Mouse (Mus musculus): ENCODE measurements around the gene Hid1. TPM values are rescaled to one million over a fixed set of nuclear protein-coding genes. Genes with fewer than 3 reads are reported as not detected.

Gene Hid1
- polyA plus RNA-seq, 1 experiment from 2014 or later = 1.6 TPM

DNA sequence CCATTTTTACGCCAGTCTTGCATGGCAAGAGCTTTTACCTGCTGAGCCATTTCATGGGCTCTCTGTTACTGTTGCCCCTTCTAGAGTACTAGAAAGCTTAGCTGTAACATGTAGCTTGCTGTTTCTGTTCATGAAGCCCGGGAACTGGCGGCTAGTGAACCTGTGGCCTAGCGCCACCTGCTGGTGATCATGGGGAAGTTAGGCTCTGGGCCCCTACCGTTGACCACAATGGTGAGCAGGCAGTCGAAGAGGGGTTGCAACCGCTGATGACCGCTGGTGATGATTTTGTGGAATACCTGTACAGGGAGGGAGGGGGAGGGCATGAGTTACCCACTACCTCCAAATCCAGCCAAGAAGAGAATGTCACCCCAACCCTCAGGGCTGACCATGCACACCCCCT, 13.4 kb downstream of the Hid1 start:
- Histone ChIP-seq H3K9ac (ENCODE audit: low read length) (no peak overlapping the region), H3K4me2 (ENCODE audit: low read depth, severe bottlenecking) (no peak overlapping the region), H3K9me3 (ENCODE audit: control insufficient read depth, low read length) (no peaks in the 10 kb centered on the region), H3K36me3 (ENCODE audit: control insufficient read depth, insufficient read depth, low read length) (no peaks in the 10 kb centered on the region), H3K27ac (replicated peaks; ENCODE audit: low read depth, low read length) (no peak overlapping the region), H3K4me3 (ENCODE audit: low read depth, low read length) (no peak overlapping the region), H3K4me1 (ENCODE audit: control insufficient read depth, insufficient read depth, low read length) (0 out of 2 replicates have a peak, but pooled peaks cover 2% of the 10 kb centered on the region), H3K27me3 (ENCODE audit: control insufficient read depth, insufficient read depth, low read length) (no peaks in the 10 kb centered on the region)
- peak; percentile 92 for DNase-seq (ENCODE audit: low spot score)
- 8% methylated on average over 8 of the region's 8 CpGs for WGBS
- ATAC-seq (ENCODE audit: insufficient number of reproducible peaks, low FRiP score, low TSS enrichment, low read depth) = peak; percentile 26; the same call in 1 of the 2 replicates

DNA sequence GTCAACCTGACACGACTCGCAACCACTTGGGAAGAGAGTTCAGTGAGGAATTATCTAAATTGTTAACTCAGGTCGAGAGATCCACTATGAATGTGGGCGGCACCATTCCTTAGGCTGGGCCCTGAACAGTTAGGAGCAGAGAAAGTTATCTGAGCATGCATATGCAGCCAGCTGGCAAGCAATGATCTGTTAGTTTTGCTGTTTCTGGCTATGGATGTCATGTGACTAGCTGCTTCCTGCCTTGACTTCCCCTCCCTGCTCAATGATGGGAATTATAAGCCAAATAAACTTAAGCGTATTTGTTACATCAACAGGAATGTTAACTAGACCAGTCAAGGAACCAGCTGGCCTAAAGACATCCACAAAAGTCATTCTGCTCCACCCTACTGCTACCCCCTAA, 14.2 kb downstream of the Hid1 start:
- H3K27ac ChIP-seq (replicated peaks; ENCODE audit: low read depth, low read length) = no peak overlapping the region
- DNase-seq (ENCODE audit: low spot score) (no peak), ATAC-seq (ENCODE audit: insufficient number of reproducible peaks, low FRiP score, low TSS enrichment, low read depth) (no peak)
- no peaks in the 10 kb centered on the region for H3K36me3 ChIP-seq (ENCODE audit: control insufficient read depth, insufficient read depth, low read length)
- H3K27me3 ChIP-seq (ENCODE audit: control insufficient read depth, insufficient read depth, low read length) = no peaks in the 10 kb centered on the region
- H3K9me3 ChIP-seq (ENCODE audit: control insufficient read depth, low read length) = no peaks in the 10 kb centered on the region
- no peak overlapping the region for H3K4me3 ChIP-seq (ENCODE audit: low read depth, low read length)
- no peak overlapping the region for H3K4me2 ChIP-seq (ENCODE audit: low read depth, severe bottlenecking)
- H3K9ac ChIP-seq (ENCODE audit: low read length) = no peak overlapping the region
- 90% methylated on average over 5 of the region's 5 CpGs for WGBS
- H3K4me1 ChIP-seq (ENCODE audit: control insufficient read depth, insufficient read depth, low read length) = peaks cover 2% of the 10 kb centered on the region; the same call in 1 of the 2 replicates

DNA sequence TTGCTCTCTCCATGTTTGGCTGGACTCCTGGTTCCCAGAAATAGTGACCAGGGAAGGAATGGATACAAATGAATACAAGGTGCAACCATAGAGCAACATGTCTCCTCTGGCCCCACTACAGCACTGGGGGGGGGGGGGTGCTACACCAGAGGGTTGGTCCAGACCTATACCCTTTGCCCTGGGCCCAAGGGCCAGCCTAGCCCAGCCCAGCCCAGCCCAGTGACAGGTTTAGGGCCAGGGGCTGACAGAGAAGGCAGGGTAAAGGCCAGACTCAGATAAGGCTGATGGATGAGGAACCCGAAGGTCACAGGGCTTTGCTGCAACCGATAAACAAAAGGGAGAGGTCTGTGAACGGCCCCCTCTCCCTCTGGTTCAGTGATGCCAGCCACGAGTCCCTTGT, 17.6 kb downstream of the Hid1 start:
- no peaks in the 10 kb centered on the region for H3K9me3 ChIP-seq (ENCODE audit: control insufficient read depth, low read length)
- H3K4me3 ChIP-seq (ENCODE audit: low read depth, low read length) = no peak overlapping the region
- H3K36me3 ChIP-seq (ENCODE audit: control insufficient read depth, insufficient read depth, low read length) = no peaks in the 10 kb centered on the region
- WGBS = 21% methylated on average over 4 of the region's 4 CpGs
- no peak overlapping the region for H3K27ac ChIP-seq (replicated peaks; ENCODE audit: low read depth, low read length)
- H3K4me2 ChIP-seq (ENCODE audit: low read depth, severe bottlenecking) = no peak overlapping the region
- H3K9ac ChIP-seq (ENCODE audit: low read length) = no peak overlapping the region
- H3K4me1 ChIP-seq (ENCODE audit: control insufficient read depth, insufficient read depth, low read length) = peaks cover 26% of the 10 kb centered on the region
- no peak for ATAC-seq (ENCODE audit: insufficient number of reproducible peaks, low FRiP score, low TSS enrichment, low read depth)
- no peak for DNase-seq (ENCODE audit: low spot score)
- H3K27me3 ChIP-seq (ENCODE audit: control insufficient read depth, insufficient read depth, low read length) = no peaks in the 10 kb centered on the region

DNA sequence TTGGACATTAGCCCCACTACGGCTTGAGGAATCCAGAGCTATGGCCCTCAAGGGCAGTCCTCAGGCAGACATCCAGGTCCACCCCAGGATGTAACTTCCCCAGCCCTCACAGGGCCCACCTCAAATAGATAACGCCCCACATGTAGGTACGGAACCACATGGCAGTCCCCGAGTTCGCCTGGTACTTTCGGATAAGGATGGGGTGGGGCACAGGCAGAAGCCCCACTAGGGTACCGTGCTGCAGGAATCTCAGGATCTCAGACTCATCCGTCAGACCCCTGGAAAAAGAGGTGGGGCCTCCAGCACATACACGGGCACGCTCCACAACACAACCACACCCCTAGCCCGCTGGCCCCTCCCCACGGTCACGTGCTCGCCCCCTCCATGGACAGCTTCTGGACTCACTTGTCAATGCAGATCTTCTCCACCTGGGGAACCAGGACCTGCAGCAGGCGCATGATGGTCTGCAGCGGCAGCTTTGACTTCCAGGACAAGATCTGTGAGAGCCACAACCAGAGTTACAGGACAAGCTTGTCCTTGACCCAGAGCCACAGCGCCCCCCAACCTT, 18.8 kb downstream of the Hid1 start:
- H3K4me2 ChIP-seq (ENCODE audit: low read depth, severe bottlenecking) = no peak overlapping the region
- H3K9ac ChIP-seq (ENCODE audit: low read length) = no peak overlapping the region
- no peak overlapping the region for H3K27ac ChIP-seq (replicated peaks; ENCODE audit: low read depth, low read length)
- H3K4me1 ChIP-seq (ENCODE audit: control insufficient read depth, insufficient read depth, low read length) = peaks cover 30% of the 10 kb centered on the region
- ATAC-seq (ENCODE audit: insufficient number of reproducible peaks, low FRiP score, low TSS enrichment, low read depth) (no peak), DNase-seq (ENCODE audit: low spot score) (no peak)
- no peak overlapping the region for H3K4me3 ChIP-seq (ENCODE audit: low read depth, low read length)
- H3K36me3 ChIP-seq (ENCODE audit: control insufficient read depth, insufficient read depth, low read length) = no peaks in the 10 kb centered on the region
- H3K9me3 ChIP-seq (ENCODE audit: control insufficient read depth, low read length) = no peaks in the 10 kb centered on the region
- 44% methylated on average over 17 of the region's 17 CpGs for WGBS
- H3K27me3 ChIP-seq (ENCODE audit: control insufficient read depth, insufficient read depth, low read length) = no peaks in the 10 kb centered on the region

DNA sequence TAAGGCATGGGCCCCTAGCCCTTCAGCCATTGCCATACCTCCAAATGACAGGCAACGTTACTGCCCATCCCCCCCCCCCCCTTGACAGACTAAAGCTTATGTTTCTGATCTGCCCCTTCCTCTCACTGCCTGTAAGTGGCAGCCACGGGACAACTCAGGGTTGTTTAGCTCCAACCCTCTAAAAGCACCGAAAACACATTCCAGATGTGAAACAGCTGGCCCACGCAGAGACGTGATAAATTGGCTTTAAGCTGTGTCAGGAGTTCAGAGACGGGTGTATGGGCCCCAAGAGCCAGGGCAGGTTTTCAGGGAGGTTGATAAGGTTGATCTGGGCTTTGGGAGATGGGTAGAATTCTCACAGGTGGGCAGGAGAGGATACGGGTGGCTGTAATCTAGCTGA, 22.0 kb downstream of the Hid1 start:
- H3K4me2 ChIP-seq (ENCODE audit: low read depth, severe bottlenecking) = no peak overlapping the region
- H3K27ac ChIP-seq (replicated peaks; ENCODE audit: low read depth, low read length) = 0 out of 2 replicates have a peak overlapping the region, but pooled peaks have one; percentile 6
- H3K9ac ChIP-seq (ENCODE audit: low read length) = no peak overlapping the region
- 6% methylated on average over 7 of the region's 7 CpGs for WGBS
- peaks cover 30% of the 10 kb centered on the region for H3K4me1 ChIP-seq (ENCODE audit: control insufficient read depth, insufficient read depth, low read length)
- no peaks in the 10 kb centered on the region for H3K9me3 ChIP-seq (ENCODE audit: control insufficient read depth, low read length)
- no peak overlapping the region for H3K4me3 ChIP-seq (ENCODE audit: low read depth, low read length)
- peak; percentile 80 for DNase-seq (ENCODE audit: low spot score)
- no peak for ATAC-seq (ENCODE audit: insufficient number of reproducible peaks, low FRiP score, low TSS enrichment, low read depth)
- no peaks in the 10 kb centered on the region for H3K27me3 ChIP-seq (ENCODE audit: control insufficient read depth, insufficient read depth, low read length)
- H3K36me3 ChIP-seq (ENCODE audit: control insufficient read depth, insufficient read depth, low read length) = no peaks in the 10 kb centered on the region

DNA sequence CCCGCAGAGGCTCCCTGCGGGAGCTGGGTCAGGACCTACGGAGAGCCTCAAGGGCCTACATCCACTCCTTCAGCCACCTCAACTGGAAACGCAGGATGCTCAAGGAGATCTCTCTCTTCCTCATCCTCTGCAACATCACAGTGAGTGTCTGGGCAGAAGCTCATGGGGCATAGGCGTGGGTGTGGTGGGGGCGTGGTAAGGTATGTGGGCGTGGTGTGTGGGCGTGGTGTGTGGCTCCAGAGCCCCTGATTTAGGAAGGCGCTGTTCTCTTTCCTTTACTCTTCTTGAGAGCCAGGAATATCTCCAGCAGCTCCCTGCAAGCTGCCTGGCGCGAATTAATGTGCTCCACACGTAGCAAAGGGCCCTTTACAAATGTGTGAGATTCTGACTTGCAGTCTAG, 22.6 kb downstream of the Hid1 start:
- Histone ChIP-seq H3K27me3 (ENCODE audit: control insufficient read depth, insufficient read depth, low read length) (no peaks in the 10 kb centered on the region), H3K4me1 (ENCODE audit: control insufficient read depth, insufficient read depth, low read length) (peaks cover 30% of the 10 kb centered on the region), H3K27ac (replicated peaks; ENCODE audit: low read depth, low read length) (0 out of 2 replicates have a peak overlapping the region, but pooled peaks have one; percentile 6), H3K4me2 (ENCODE audit: low read depth, severe bottlenecking) (no peak overlapping the region), H3K4me3 (ENCODE audit: low read depth, low read length) (no peak overlapping the region), H3K36me3 (ENCODE audit: control insufficient read depth, insufficient read depth, low read length) (no peaks in the 10 kb centered on the region), H3K9me3 (ENCODE audit: control insufficient read depth, low read length) (no peaks in the 10 kb centered on the region), H3K9ac (ENCODE audit: low read length) (no peak overlapping the region)
- WGBS = 9% methylated on average over 12 of the region's 12 CpGs
- DNase-seq (ENCODE audit: low spot score) = no peak
- no peak for ATAC-seq (ENCODE audit: insufficient number of reproducible peaks, low FRiP score, low TSS enrichment, low read depth)

DNA sequence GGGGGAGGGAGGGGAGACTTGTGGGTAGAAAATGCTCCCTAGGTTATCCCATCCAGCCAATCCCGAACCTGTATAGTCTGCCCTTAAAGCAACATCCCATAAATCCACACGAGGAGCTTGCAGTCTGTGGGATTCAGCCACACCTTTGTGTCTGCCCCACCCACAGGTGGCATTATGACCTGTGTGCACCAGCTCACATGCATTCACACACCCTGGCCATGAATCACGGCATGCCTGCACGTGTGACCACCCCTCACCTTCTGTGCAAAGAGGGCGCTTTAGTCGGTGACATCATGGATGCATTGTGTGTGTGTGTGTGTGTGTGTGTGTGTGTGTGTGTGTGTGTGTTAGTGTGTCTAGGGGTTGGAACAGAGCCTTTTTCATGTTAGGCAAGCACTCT, 25.7 kb downstream of the Hid1 start:
- H3K27ac ChIP-seq (replicated peaks; ENCODE audit: low read depth, low read length) = no peak overlapping the region
- no peak for ATAC-seq (ENCODE audit: insufficient number of reproducible peaks, low FRiP score, low TSS enrichment, low read depth)
- peaks cover 5% of the 10 kb centered on the region; the same call in 1 of the 2 replicates for H3K27me3 ChIP-seq (ENCODE audit: control insufficient read depth, insufficient read depth, low read length)

DNA sequence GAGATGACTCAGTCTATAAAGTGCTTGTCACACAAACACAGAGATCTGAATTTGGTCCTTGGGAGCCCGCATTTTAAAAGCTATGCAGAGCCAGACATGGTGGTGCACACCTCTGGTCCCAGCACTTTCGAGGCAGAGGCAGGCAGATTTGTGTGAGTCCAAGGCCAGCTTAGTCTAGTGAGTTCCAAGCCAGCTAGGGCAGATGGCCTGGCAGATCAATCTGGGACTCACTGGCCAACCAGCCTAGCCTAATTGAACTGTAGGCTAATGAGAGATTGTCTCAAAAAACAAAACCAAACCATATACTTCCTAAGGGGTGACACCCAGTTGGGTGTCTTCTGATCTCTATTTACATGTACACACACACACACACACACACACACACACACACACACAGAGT, 26.3 kb downstream of the Hid1 start:
- no peaks in the 10 kb centered on the region for H3K36me3 ChIP-seq (ENCODE audit: control insufficient read depth, insufficient read depth, low read length)
- H3K9ac ChIP-seq (ENCODE audit: low read length) = no peak overlapping the region
- ATAC-seq (ENCODE audit: insufficient number of reproducible peaks, low FRiP score, low TSS enrichment, low read depth) (no peak), DNase-seq (ENCODE audit: low spot score) (no peak)
- no peak overlapping the region for H3K4me2 ChIP-seq (ENCODE audit: low read depth, severe bottlenecking)
- H3K4me3 ChIP-seq (ENCODE audit: low read depth, low read length) = no peak overlapping the region
- no peak overlapping the region for H3K27ac ChIP-seq (replicated peaks; ENCODE audit: low read depth, low read length)
- H3K4me1 ChIP-seq (ENCODE audit: control insufficient read depth, insufficient read depth, low read length) = peaks cover 17% of the 10 kb centered on the region
- H3K27me3 ChIP-seq (ENCODE audit: control insufficient read depth, insufficient read depth, low read length) = peaks cover 7% of the 10 kb centered on the region
- no peaks in the 10 kb centered on the region for H3K9me3 ChIP-seq (ENCODE audit: control insufficient read depth, low read length)
- 64% methylated on average over 2 of the region's 2 CpGs for WGBS

More for the DNA sequence above, 25.7 kb downstream of the Hid1 start:
- no peak for DNase-seq (ENCODE audit: low spot score)
- Histone ChIP-seq H3K4me2 (ENCODE audit: low read depth, severe bottlenecking) (no peak overlapping the region), H3K9me3 (ENCODE audit: control insufficient read depth, low read length) (no peaks in the 10 kb centered on the region), H3K36me3 (ENCODE audit: control insufficient read depth, insufficient read depth, low read length) (no peaks in the 10 kb centered on the region), H3K4me1 (ENCODE audit: control insufficient read depth, insufficient read depth, low read length) (peaks cover 23% of the 10 kb centered on the region), H3K9ac (ENCODE audit: low read length) (no peak overlapping the region), H3K4me3 (ENCODE audit: low read depth, low read length) (no peak overlapping the region)
- WGBS = 77% methylated on average over 6 of the region's 6 CpGs

DNA sequence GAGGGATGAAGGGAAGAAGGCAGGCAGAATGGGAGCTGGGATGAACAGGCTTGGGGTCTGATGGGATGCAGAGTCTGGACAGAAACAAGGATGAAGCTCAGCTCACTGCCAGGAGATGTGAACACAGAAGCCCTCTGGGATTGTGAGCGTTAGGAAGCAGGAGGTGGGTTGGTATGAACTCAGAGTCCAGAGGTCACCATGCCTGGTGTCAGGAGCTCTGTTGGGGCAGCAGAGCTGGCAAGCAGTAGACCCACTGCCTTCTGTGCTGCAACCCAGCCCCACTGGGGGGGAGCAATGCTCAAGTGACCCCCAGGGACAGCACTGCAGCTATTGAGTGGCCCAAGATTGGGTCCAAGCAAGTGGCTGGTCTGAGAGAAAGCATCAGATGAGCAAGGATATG, 29.7 kb downstream of the Hid1 start:
- no peak overlapping the region for H3K4me3 ChIP-seq (ENCODE audit: low read depth, low read length)
- no peak overlapping the region for H3K9ac ChIP-seq (ENCODE audit: low read length)
- no peak overlapping the region for H3K4me2 ChIP-seq (ENCODE audit: low read depth, severe bottlenecking)
- peaks cover 34% of the 10 kb centered on the region for H3K27me3 ChIP-seq (ENCODE audit: control insufficient read depth, insufficient read depth, low read length)
- DNase-seq (ENCODE audit: low spot score) (no peak), ATAC-seq (ENCODE audit: insufficient number of reproducible peaks, low FRiP score, low TSS enrichment, low read depth) (no peak)
- H3K36me3 ChIP-seq (ENCODE audit: control insufficient read depth, insufficient read depth, low read length) = no peaks in the 10 kb centered on the region
- H3K27ac ChIP-seq (replicated peaks; ENCODE audit: low read depth, low read length) = no peak overlapping the region
- H3K4me1 ChIP-seq (ENCODE audit: control insufficient read depth, insufficient read depth, low read length) = no peaks in the 10 kb centered on the region
- WGBS = 75% methylated on average over 1 of the region's 1 CpGs
- H3K9me3 ChIP-seq (ENCODE audit: control insufficient read depth, low read length) = no peaks in the 10 kb centered on the region
